Comparison of ENCODE assay signal across 30 mouse cellular contexts in genomic region chr3:98852631-98853030, GRCm38 (mm10). TPM values are rescaled to one million over a fixed set of nuclear protein-coding genes. Genes with fewer than 3 reads are reported as not detected.
DNase-seq lines count a peak whose midpoint lies in the region.
"Had no signal": no experiment of that assay in that cellular context is flagged by ENCODE, and none has a peak within 500 bp of the region (broad histone marks: within the 10 kb centered on the region; RNA-seq: fewer than 3 reads in every experiment).

No protein-coding gene starts in this region.

- DNase-seq in adrenal gland, adult (ENCODE audit: inconsistent age in 2 of 2, low spot score in 1 of 2), result peak; percentile 56 to 86
- DNase-seq in adrenal gland, postnatal 4 days (ENCODE audit: low spot score in 2 of 2), result no peak
- DNase-seq in adrenal gland, postnatal 10 days, result peak; percentile 49
- DNase-seq in adrenal gland, adult 2 months, result no peak
- DNase-seq in heart, adult 11 months, result peak; percentile 64
- DNase-seq in heart, adult 9 months (ENCODE audit: low spot score in 2 of 2), result no peak
- DNase-seq in adrenal gland, postnatal 36 days, result peak; percentile 43 to 45
- DNase-seq: B cell, adult 2 months; cerebellum, adult 11 months; cerebellum, adult 18-20 months; cerebellum, adult 8-10 months; cerebellum, adult 9-11 months; cerebellum, postnatal 14 days; cerebellum, postnatal 36 days; embryo, embryonic 11 days had no signal

RNA-seq across cellular contexts. Expression of gene Hsd3b1, which starts 7.0 kb away (rescaled TPM):
- total RNA-seq in adrenal gland, postnatal 4 days (2021), result 1,000 to 10,000 TPM; 6,200 to 6,989 TPM
- 1,000 to 10,000 TPM; 4,410 to 4,611 TPM for total RNA-seq in adrenal gland, postnatal 10 days (2021)
- total RNA-seq in adrenal gland, adult 2 months (2021), result over 10,000 TPM; 12,384 to 13,319 TPM
- 2,936 and 3,465 TPM in 2 replicates for polyA plus RNA-seq in adrenal gland, adult 2 months (2012; rRNA removed)
- total RNA-seq in adrenal gland, postnatal 36 days (2021), result over 10,000 TPM; 10,449 to 17,240 TPM
- total RNA-seq: CH12.LX; common myeloid progenitor, adult 5-6 weeks; G1E had no signal
- polyA plus RNA-seq: activated CD4-positive, CD25-positive, alpha-beta regulatory T cell, adult 4 months; CD4-positive, CD25-positive, alpha-beta regulatory T cell, adult 4 months; embryonic facial prominence, embryonic 13.5 days; embryonic facial prominence, embryonic 15.5 days; forebrain, embryonic 14.5 days; forebrain, embryonic 16.5 days; frontal cortex, adult 2 months; G1E; Patski had no signal

RNA-seq across cellular contexts. Expression of gene Hsd3b6, which starts 38.4 kb away (rescaled TPM):
- 10 to 100 TPM; 44.4 to 46.4 TPM for total RNA-seq in adrenal gland, postnatal 4 days (2021)
- total RNA-seq in adrenal gland, postnatal 10 days (2021), result 10 to 100 TPM; 37.2 to 39.7 TPM
- 100 to 1,000 TPM in 1 of 2 experiments, 10 to 100 TPM in 1; 75.9 to 236 TPM for total RNA-seq in adrenal gland, adult 2 months (2021)
- 25.3 and 27.1 TPM in 2 replicates for polyA plus RNA-seq in adrenal gland, adult 2 months (2012; rRNA removed)
- 100 to 1,000 TPM in 1 of 2 experiments, 10 to 100 TPM in 1; 71.8 to 159 TPM for total RNA-seq in adrenal gland, postnatal 36 days (2021)
- total RNA-seq: CH12.LX; common myeloid progenitor, adult 5-6 weeks had no signal
- polyA plus RNA-seq: activated CD4-positive, CD25-positive, alpha-beta regulatory T cell, adult 4 months; CD4-positive, CD25-positive, alpha-beta regulatory T cell, adult 4 months; frontal cortex, adult 2 months; G1E had no signal

RNA-seq across cellular contexts. Expression of gene Hao2, which starts 40.4 kb away (rescaled TPM):
- total RNA-seq in adrenal gland, postnatal 4 days (2021), result 100 to 1,000 TPM in 1 of 2 experiments, 10 to 100 TPM in 1; 93.8 to 102 TPM
- 100 to 1,000 TPM; 106 to 158 TPM for total RNA-seq in adrenal gland, postnatal 10 days (2021)
- 100 to 1,000 TPM; 211 to 479 TPM for total RNA-seq in adrenal gland, adult 2 months (2021)
- 8.8 and 10.9 TPM in 2 replicates for polyA plus RNA-seq in adrenal gland, adult 2 months (2012; rRNA removed)
- 100 to 1,000 TPM; 332 to 351 TPM for total RNA-seq in adrenal gland, postnatal 36 days (2021)
- total RNA-seq: CH12.LX; common myeloid progenitor, adult 5-6 weeks; G1E had no signal
- polyA plus RNA-seq: activated CD4-positive, CD25-positive, alpha-beta regulatory T cell, adult 4 months; brain, embryonic 14.5 days; CD4-positive, CD25-positive, alpha-beta regulatory T cell, adult 4 months; embryonic facial prominence, embryonic 11.5 days; embryonic facial prominence, embryonic 13.5 days; embryonic facial prominence, embryonic 15.5 days; erythroblast, embryonic 14.5 days; forebrain, embryonic 10.5 days; forebrain, embryonic 14.5 days; forebrain, embryonic 16.5 days; frontal cortex, adult 2 months; G1E; Patski had no signal

Comparison
In these comparisons a context has a peak if more than half of its experiments do, and no peak if none do; other contexts are left out.
1. DNase-seq: peak in adrenal gland, adult (2 of 2), adrenal gland, postnatal 10 days (single experiment), heart, adult 11 months (single experiment) and adrenal gland, postnatal 36 days (2 of 2); none in adrenal gland, postnatal 4 days (0 of 2), adrenal gland, adult 2 months (single experiment) and heart, adult 9 months (0 of 2).